Mouse (Mus musculus): ENCODE results near the gene Gypa. TPM values are rescaled to one million over a fixed set of nuclear protein-coding genes. Genes with fewer than 3 reads are reported as not detected.

Gene Gypa
- total and polyA plus RNA-seq, 2 experiments from 2014 or later: 0.37 to 1.7 TPM

GRCm38 (mm10) chr8:80474971-80475370 lies 18.6 kb upstream of the Gypa start:
- ATAC-seq (ENCODE audit: low FRiP score) (no peak), DNase-seq (ENCODE audit: low spot score) (peak; percentile 31)
- no peaks in the 10 kb centered on the region for H3K27me3 ChIP-seq (ENCODE audit: insufficient read depth, low read length)
- no peak overlapping the region for H3K4me3 ChIP-seq (ENCODE audit: low read depth, low read length)
- H3K9me3 ChIP-seq (ENCODE audit: low read length): no peaks in the 10 kb centered on the region
- no peak overlapping the region for H3K9ac ChIP-seq (replicated peaks; ENCODE audit: low read length, poor library complexity, severe bottlenecking)
- peak; percentile 19; the same call in 1 of the 2 replicates for TF ChIP-seq CTCF (IDR thresholded peaks at IDR 0.05)
- no peak overlapping the region for H3K4me2 ChIP-seq (ENCODE audit: low read depth, low read length, poor library complexity, severe bottlenecking)
- 37% methylated on average over 7 of the region's 7 CpGs for WGBS
- no peaks in the 10 kb centered on the region for H3K36me3 ChIP-seq (ENCODE audit: insufficient read depth, low read length)
- no peak overlapping the region for H3K27ac ChIP-seq (ENCODE audit: low read depth, low read length)
- peaks cover 3% of the 10 kb centered on the region; the same call in 1 of the 2 replicates for H3K4me1 ChIP-seq (ENCODE audit: insufficient read depth, low read length)

GRCm38 (mm10) chr8:80478156-80478555 lies 15.4 kb upstream of the Gypa start:
- Histone ChIP-seq H3K27ac (ENCODE audit: low read depth, low read length) (no peak overlapping the region), H3K36me3 (ENCODE audit: insufficient read depth, low read length) (no peaks in the 10 kb centered on the region), H3K4me1 (ENCODE audit: insufficient read depth, low read length) (peaks cover 3% of the 10 kb centered on the region; the same call in 1 of the 2 replicates), H3K27me3 (ENCODE audit: insufficient read depth, low read length) (no peaks in the 10 kb centered on the region), H3K4me3 (ENCODE audit: low read depth, low read length) (no peak overlapping the region), H3K4me2 (ENCODE audit: low read depth, low read length, poor library complexity, severe bottlenecking) (no peak overlapping the region), H3K9ac (replicated peaks; ENCODE audit: low read length, poor library complexity, severe bottlenecking) (no peak overlapping the region), H3K9me3 (ENCODE audit: low read length) (no peaks in the 10 kb centered on the region)
- WGBS: 86% methylated on average over 5 of the region's 5 CpGs
- DNase-seq (ENCODE audit: low spot score) (no peak), ATAC-seq (ENCODE audit: low FRiP score) (no peak)
- no peak for TF ChIP-seq CTCF (IDR thresholded peaks at IDR 0.05)

GRCm38 (mm10) chr8:80479129-80479528 lies 14.5 kb upstream of the Gypa start:
- Histone ChIP-seq H3K4me1 (ENCODE audit: insufficient read depth, low read length) (peaks cover 3% of the 10 kb centered on the region; the same call in 1 of the 2 replicates), H3K27ac (ENCODE audit: low read depth, low read length) (no peak overlapping the region), H3K4me3 (ENCODE audit: low read depth, low read length) (no peak overlapping the region), H3K4me2 (ENCODE audit: low read depth, low read length, poor library complexity, severe bottlenecking) (no peak overlapping the region), H3K9ac (replicated peaks; ENCODE audit: low read length, poor library complexity, severe bottlenecking) (no peak overlapping the region), H3K36me3 (ENCODE audit: insufficient read depth, low read length) (no peaks in the 10 kb centered on the region), H3K27me3 (ENCODE audit: insufficient read depth, low read length) (no peaks in the 10 kb centered on the region), H3K9me3 (ENCODE audit: low read length) (no peaks in the 10 kb centered on the region)
- TF ChIP-seq CTCF (IDR thresholded peaks at IDR 0.05): no peak
- WGBS: 64% methylated on average over 1 of the region's 1 CpGs
- ATAC-seq (ENCODE audit: low FRiP score): no peak
- DNase-seq (ENCODE audit: low spot score): no peak

GRCm38 (mm10) chr8:80482173-80482572 lies 11.4 kb upstream of the Gypa start:
- H3K4me2 ChIP-seq (ENCODE audit: low read depth, low read length, poor library complexity, severe bottlenecking): no peak overlapping the region
- no peak for ATAC-seq (ENCODE audit: low FRiP score)
- no peak for TF ChIP-seq CTCF (IDR thresholded peaks at IDR 0.05)
- no peak overlapping the region for H3K9ac ChIP-seq (replicated peaks; ENCODE audit: low read length, poor library complexity, severe bottlenecking)
- WGBS: 74% methylated on average over 6 of the region's 6 CpGs
- DNase-seq (ENCODE audit: low spot score): no peak
- H3K27me3 ChIP-seq (ENCODE audit: insufficient read depth, low read length): no peaks in the 10 kb centered on the region
- no peaks in the 10 kb centered on the region for H3K9me3 ChIP-seq (ENCODE audit: low read length)
- H3K27ac ChIP-seq (ENCODE audit: low read depth, low read length): no peak overlapping the region
- H3K36me3 ChIP-seq (ENCODE audit: insufficient read depth, low read length): no peaks in the 10 kb centered on the region
- H3K4me1 ChIP-seq (ENCODE audit: insufficient read depth, low read length): no peaks in the 10 kb centered on the region
- H3K4me3 ChIP-seq (ENCODE audit: low read depth, low read length): no peak overlapping the region

DNA sequence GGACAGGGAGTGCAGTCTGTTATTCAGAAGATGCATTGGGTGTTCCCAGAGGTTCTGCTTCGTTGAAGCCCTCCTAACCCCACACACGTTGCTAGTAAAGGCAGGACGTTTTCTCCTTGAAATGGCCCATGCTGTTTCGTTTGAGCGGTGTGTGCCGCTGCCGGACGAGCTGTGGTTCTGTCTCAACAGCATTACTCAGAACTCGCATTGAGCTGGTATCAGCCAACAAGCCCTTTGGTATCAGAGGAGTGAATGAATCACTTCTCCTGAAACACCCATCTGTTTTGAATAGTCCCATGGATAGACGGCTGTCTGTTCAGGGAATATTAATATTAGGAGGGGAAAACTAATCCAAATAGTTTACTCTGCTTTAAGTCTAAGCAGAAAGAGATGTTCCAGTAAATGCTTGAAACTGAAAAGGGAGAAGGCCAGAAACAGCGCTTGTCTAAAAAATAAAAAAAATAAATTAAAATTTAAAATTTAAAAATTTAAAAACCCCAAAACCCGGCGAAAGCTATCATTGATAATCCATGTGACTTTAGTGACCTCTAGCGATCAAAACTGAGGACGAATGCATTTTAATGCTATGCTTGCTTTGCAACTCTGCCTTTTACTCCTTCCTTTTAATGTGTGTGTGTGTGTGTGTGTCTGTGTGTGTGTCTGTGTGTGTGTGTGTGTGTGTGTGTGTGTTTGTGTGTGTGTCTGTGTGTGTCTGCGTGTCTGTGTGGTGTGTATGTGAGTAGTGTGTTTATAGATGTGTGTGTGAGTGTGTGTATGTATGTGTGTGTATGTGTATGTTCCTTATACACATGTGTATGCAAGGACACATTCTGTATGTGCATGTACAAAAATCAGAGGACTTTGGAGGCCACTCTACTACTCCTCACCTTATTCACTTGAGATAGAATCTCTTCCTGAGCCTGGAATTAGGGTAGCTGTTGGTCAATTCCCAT lies 10.5 kb upstream of the Gypa start:
- peak; percentile 66 for DNase-seq (ENCODE audit: low spot score)
- no peak overlapping the region for H3K4me3 ChIP-seq (ENCODE audit: low read depth, low read length)
- peak overlapping the region; percentile 21 for H3K4me2 ChIP-seq (ENCODE audit: low read depth, low read length, poor library complexity, severe bottlenecking)
- no peaks in the 10 kb centered on the region for H3K27me3 ChIP-seq (ENCODE audit: insufficient read depth, low read length)
- peak; percentile 82 for TF ChIP-seq CTCF (IDR thresholded peaks at IDR 0.05)
- H3K9me3 ChIP-seq (ENCODE audit: low read length): no peaks in the 10 kb centered on the region
- no peaks in the 10 kb centered on the region for H3K4me1 ChIP-seq (ENCODE audit: insufficient read depth, low read length)
- no peak overlapping the region for H3K9ac ChIP-seq (replicated peaks; ENCODE audit: low read length, poor library complexity, severe bottlenecking)
- no peaks in the 10 kb centered on the region for H3K36me3 ChIP-seq (ENCODE audit: insufficient read depth, low read length)
- WGBS: 30% methylated on average over 16 of the region's 16 CpGs
- H3K27ac ChIP-seq (ENCODE audit: low read depth, low read length): no peak overlapping the region
- ATAC-seq (ENCODE audit: low FRiP score): peak; percentile 60; the same call in 1 of the 2 replicates

DNA sequence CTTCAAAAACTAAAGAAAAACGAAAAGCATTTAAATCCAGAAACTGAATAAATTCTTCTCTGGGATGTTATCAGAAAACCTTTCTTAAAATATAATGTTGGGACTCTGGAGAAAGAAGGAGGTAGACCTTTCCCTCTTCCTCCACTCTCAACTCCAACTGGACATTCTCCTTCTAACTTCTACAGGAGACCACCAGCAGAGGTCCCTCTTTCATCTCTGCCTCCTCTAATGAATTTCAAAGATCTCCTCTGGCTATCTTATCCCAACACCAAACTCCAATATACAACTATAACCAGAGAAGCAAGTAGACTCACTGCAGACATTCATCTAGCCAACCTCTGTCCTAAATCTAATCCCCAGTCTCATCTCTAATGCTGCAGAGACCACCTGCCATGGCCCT lies 2.0 kb upstream of the Gypa start:
- no peaks in the 10 kb centered on the region for H3K4me1 ChIP-seq (ENCODE audit: insufficient read depth, low read length)
- peak; percentile 43; the same call in 1 of the 2 replicates for TF ChIP-seq CTCF (IDR thresholded peaks at IDR 0.05)
- no peak overlapping the region for H3K27ac ChIP-seq (ENCODE audit: low read depth, low read length)
- H3K4me3 ChIP-seq (ENCODE audit: low read depth, low read length): no peak overlapping the region
- ATAC-seq (ENCODE audit: low FRiP score) (no peak), DNase-seq (ENCODE audit: low spot score) (no peak)
- H3K9me3 ChIP-seq (ENCODE audit: low read length): no peaks in the 10 kb centered on the region
- no peak overlapping the region for H3K9ac ChIP-seq (replicated peaks; ENCODE audit: low read length, poor library complexity, severe bottlenecking)
- WGBS: 37% methylated on average over 1 of the region's 1 CpGs
- no peak overlapping the region for H3K4me2 ChIP-seq (ENCODE audit: low read depth, low read length, poor library complexity, severe bottlenecking)
- H3K27me3 ChIP-seq (ENCODE audit: insufficient read depth, low read length): no peaks in the 10 kb centered on the region
- no peaks in the 10 kb centered on the region for H3K36me3 ChIP-seq (ENCODE audit: insufficient read depth, low read length)

Measured in midbrain, postnatal 0 days (tissue).